Mouse (Mus musculus) heart, postnatal 4 days (tissue): ENCODE measurements around the gene Rflna. TPM values are rescaled to one million over a fixed set of nuclear protein-coding genes. Genes with fewer than 3 reads are reported as not detected.

ENCODE experiments used
- DNase-seq: peaks from one replicate; pipeline ENCODE4 v3.0.0; 2021
- total RNA-seq, 2 experiments: library from RNA; stranded (reverse); gene quantifications; 2 replicates each; pipeline ENCODE4 v1.2.3; 2021

Rflna gene
- total RNA-seq, 2 experiments from 2014 or later, result 1.2 to 1.3 TPM

- DNase-seq, result no peak
Measured at GRCm38 (mm10) chr5:125006896-125007295, 3.9 kb downstream of the Rflna start.

GRCm38 (mm10) chr5:125011166-125011565 lies 8.1 kb downstream of the Rflna start:
- DNase-seq, result no peak

GRCm38 (mm10) chr5:125011628-125012027 lies 8.6 kb downstream of the Rflna start:
- no peak for DNase-seq

- peak; percentile 85 for DNase-seq
Measured at GRCm38 (mm10) chr5:125014497-125014896, 11.5 kb downstream of the Rflna start.

- no peak for DNase-seq
Measured at GRCm38 (mm10) chr5:125015066-125015465, 12.0 kb downstream of the Rflna start.

GRCm38 (mm10) chr5:125015576-125015975 lies 12.6 kb downstream of the Rflna start:
- DNase-seq, result no peak

GRCm38 (mm10) chr5:125016421-125017242 lies 13.6 kb downstream of the Rflna start:
- DNase-seq, result no peak

- DNase-seq, result no peak
Measured at GRCm38 (mm10) chr5:125017332-125017731, 14.3 kb downstream of the Rflna start.

- DNase-seq, result no peak
Measured at GRCm38 (mm10) chr5:125019099-125019498, 16.1 kb downstream of the Rflna start.

GRCm38 (mm10) chr5:125021298-125021697 lies 18.3 kb downstream of the Rflna start:
- no peak for DNase-seq

GRCm38 (mm10) chr5:125024002-125024401 lies 21.0 kb downstream of the Rflna start:
- DNase-seq, result peak; percentile 47

GRCm38 (mm10) chr5:125028371-125028770 lies 25.4 kb downstream of the Rflna start:
- no peak for DNase-seq

GRCm38 (mm10) chr5:125028911-125029310 lies 25.9 kb downstream of the Rflna start:
- no peak for DNase-seq

- DNase-seq, result no peak
Measured at GRCm38 (mm10) chr5:125036483-125036882, 33.5 kb downstream of the Rflna start.

- DNase-seq, result no peak
Measured at GRCm38 (mm10) chr5:125039377-125040027, 36.5 kb downstream of the Rflna start.

GRCm38 (mm10) chr5:125040128-125040584 lies 37.1 kb downstream of the Rflna start:
- peak; percentile 87 for DNase-seq

- DNase-seq, result no peak
Measured at GRCm38 (mm10) chr5:125041578-125041977, 38.6 kb downstream of the Rflna start.

GRCm38 (mm10) chr5:125043448-125043847 lies 40.4 kb downstream of the Rflna start:
- no peak for DNase-seq

- no peak for DNase-seq
Measured at GRCm38 (mm10) chr5:125045202-125045601, 42.2 kb downstream of the Rflna start.

GRCm38 (mm10) chr5:125046436-125046835 lies 43.4 kb downstream of the Rflna start:
- DNase-seq, result no peak

GRCm38 (mm10) chr5:125049481-125049880 lies 46.5 kb downstream of the Rflna start:
- DNase-seq, result no peak

GRCm38 (mm10) chr5:125052237-125052602 lies 49.2 kb downstream of the Rflna start:
- DNase-seq, result peak; percentile 30

GRCm38 (mm10) chr5:125052603-125053488 lies 49.8 kb downstream of the Rflna start:
- DNase-seq, result peak; percentile 76
